Mouse (Mus musculus) bone marrow, adult 2 months (tissue): ENCODE results near the gene Sox6. TPM values are rescaled to one million over a fixed set of nuclear protein-coding genes. Genes with fewer than 3 reads are reported as not detected.

Experiments
- H3K27ac ChIP-seq: fragments of 200-500 bp; 2 replicates; pipeline ENCODE4 v1.5.1; 2012; ENCODE audit warnings: low read depth, mild to moderate bottlenecking, control low read depth, inconsistent platforms, low read length; ENCODE audit not compliant: control insufficient read depth, poor library complexity, insufficient read depth
- H3K4me1 ChIP-seq: fragments of 200-500 bp; 2 replicates; pipeline ENCODE4 v1.6.1; 2011; ENCODE audit warnings: low read length; ENCODE audit not compliant: control insufficient read depth, insufficient read depth
- H3K4me3 ChIP-seq: fragments of 200-500 bp; replicated peaks from 2 replicates; pipeline ENCODE3; 2011; ENCODE audit warnings: mild to moderate bottlenecking, low read depth, low read length, control low read depth; ENCODE audit not compliant: control insufficient read depth
- CTCF ChIP-seq: fragments of 200-500 bp; IDR thresholded peaks from 2 replicates; pipeline ENCODE4 v1.5.1; 2011; ENCODE audit warnings: low read length, control low read depth; ENCODE audit not compliant: control insufficient read depth, insufficient read depth
- POLR2A ChIP-seq: fragments of 200-500 bp; IDR thresholded peaks from 2 replicates; pipeline ENCODE4 v1.6.1; 2011; ENCODE audit warnings: low read depth, mild to moderate bottlenecking, control low read depth, low read length, borderline replicate concordance; ENCODE audit not compliant: control insufficient read depth
- WGBS: fragments of 180-500 bp; shearing (Covaris S2); methylation state at CpG from one replicate; pipeline ENCODE4 v1.1.7; 2018; 5-methylcytosine and 5-hydroxymethylcytosine counted together
- polyA plus RNA-seq: library from polyadenylated mRNA; stranded (reverse); fragments of >200 nt; gene quantifications from 2 replicates; pipeline ENCODE4 v1.2.4, GENCODE M21; 2011; ENCODE audit warnings: low replicate concordance; ENCODE audit not compliant: missing spikeins, insufficient read depth, insufficient read length

Sox6 gene
- polyA plus RNA-seq, 1 experiment: 33.0 TPM

GRCm38 (mm10) chr7:115844431-115844830 lies 194.2 kb downstream of the Sox6 start:
- WGBS: 51% methylated on average over 6 of the region's 6 CpGs
- Histone ChIP-seq H3K4me3 (peak overlapping the region; percentile 56), H3K4me1 (no peaks in the 10 kb centered on the region; the same call in 1 of the 2 replicates), H3K27ac (peak overlapping the region; percentile 77)
- TF ChIP-seq POLR2A: no peak
- no peak for TF ChIP-seq CTCF

DNA sequence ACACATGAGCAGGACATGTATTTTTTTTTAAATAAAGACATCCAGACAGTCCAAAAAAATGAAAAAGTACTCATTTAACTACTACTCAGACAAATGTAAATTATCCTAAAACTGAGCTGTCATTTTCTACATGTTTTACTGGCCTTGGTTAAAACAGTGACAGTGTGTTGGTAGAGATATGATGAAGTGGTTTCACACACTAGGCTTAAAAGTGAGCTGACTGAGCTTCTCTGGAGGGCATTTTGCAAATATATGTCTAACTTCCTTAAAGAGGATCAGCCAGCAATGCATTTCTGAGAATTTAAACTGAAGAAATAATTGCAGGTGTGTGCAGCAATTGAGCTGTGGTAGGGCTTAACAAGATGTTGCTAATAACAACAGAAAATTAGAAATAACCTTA lies 196.3 kb downstream of the Sox6 start:
- Histone ChIP-seq H3K27ac (no peak overlapping the region), H3K4me1 (no peaks in the 10 kb centered on the region; the same call in 1 of the 2 replicates), H3K4me3 (no peak overlapping the region)
- no peak for TF ChIP-seq CTCF
- TF ChIP-seq POLR2A: no peak

GRCm38 (mm10) chr7:115840613-115841012 lies 198.0 kb downstream of the Sox6 start:
- TF ChIP-seq CTCF: no peak
- no peak for TF ChIP-seq POLR2A
- Histone ChIP-seq H3K27ac (no peak overlapping the region), H3K4me1 (no peaks in the 10 kb centered on the region; the same call in 1 of the 2 replicates), H3K4me3 (no peak overlapping the region)
- WGBS: 62% methylated on average over 3 of the region's 3 CpGs

DNA sequence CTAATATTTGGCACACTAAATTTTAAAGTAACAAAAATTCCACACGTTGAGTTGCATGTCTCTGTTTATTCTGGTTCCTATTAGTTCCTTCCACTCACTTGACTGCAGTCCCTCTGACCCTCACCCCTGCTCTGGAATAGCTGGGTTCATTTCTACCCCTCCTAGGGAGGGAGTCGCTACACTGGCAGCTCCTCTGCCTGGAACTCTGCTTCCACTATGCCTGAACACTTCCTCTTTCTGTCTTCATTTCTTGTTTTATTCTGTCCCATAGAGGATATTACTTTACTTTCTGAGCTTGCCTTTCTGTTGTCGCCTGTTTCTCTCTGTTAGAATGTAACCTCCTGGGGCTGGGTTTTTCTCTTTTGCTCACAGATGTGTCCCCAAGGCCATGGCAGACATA lies 203.6 kb downstream of the Sox6 start:
- no peak overlapping the region for H3K27ac ChIP-seq
- no peak for TF ChIP-seq POLR2A
- TF ChIP-seq CTCF: no peak
- peaks cover 5% of the 10 kb centered on the region for H3K4me1 ChIP-seq
- 20% methylated on average over 3 of the region's 3 CpGs for WGBS
- no peak overlapping the region for H3K4me3 ChIP-seq

GRCm38 (mm10) chr7:115833701-115834100 lies 204.9 kb downstream of the Sox6 start:
- no peak overlapping the region for H3K4me3 ChIP-seq

DNA sequence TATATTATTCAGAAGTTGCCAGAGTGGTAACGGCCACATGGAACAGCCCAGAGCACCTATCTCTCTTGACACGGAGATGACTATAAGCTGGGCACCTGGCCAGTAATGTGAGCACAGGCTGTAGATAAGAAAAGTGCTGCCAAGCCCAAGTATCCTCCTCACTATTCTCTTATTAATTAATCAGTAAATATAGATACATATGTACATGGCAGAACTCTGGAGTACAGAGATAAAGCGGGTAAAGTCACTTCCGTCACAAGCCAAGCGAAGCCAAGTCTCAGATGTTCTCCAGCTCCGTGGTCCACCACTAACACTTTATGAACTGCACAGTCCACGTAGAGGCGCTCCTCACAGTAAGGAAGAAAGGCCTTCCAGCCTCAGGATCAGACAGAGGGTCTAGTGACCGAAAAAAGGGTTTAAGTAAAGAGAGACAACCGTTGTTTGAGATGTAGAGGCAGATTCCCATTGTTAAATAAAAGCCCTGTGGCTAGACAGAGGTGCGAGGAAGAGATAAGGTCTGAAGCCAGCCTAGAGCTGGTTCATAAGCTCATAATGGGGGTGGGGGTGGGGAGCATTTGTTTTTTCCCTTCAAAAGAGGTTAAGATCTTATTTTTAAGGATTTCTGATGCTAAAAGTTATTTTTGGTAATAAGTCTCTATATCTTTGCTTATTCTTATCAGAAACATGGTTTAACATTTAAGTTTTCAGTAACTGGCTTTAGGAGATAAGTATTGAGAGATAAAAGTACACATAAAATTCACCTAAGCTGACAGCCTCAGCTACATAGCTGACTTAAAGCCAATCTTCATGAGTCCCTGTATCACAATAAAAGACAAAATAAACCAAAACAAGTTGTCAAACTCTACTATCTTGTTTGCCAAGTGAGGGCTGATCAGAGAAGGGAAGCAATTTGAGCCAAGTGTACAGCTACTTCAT lies 207.4 kb downstream of the Sox6 start:
- Histone ChIP-seq H3K4me1 (peaks cover 10% of the 10 kb centered on the region), H3K4me3 (no peak overlapping the region), H3K27ac (peak overlapping the region; percentile 60; the same call in 1 of the 2 replicates)
- TF ChIP-seq POLR2A (no peak), CTCF (no peak)
- 52% methylated on average over 11 of the region's 11 CpGs for WGBS

More at GRCm38 (mm10) chr7:115833701-115834100, 204.9 kb downstream of the Sox6 start:
- TF ChIP-seq POLR2A (no peak), CTCF (no peak)
- Histone ChIP-seq H3K27ac (no peak overlapping the region), H3K4me1 (peaks cover 5% of the 10 kb centered on the region)
- WGBS: 90% methylated on average over 3 of the region's 3 CpGs

- TF ChIP-seq CTCF (no peak), POLR2A (no peak)
- Histone ChIP-seq H3K4me3 (peak overlapping the region; percentile 1), H3K4me1 (peaks cover 10% of the 10 kb centered on the region), H3K27ac (peak overlapping the region; percentile 47; the same call in 1 of the 2 replicates)
- WGBS: 79% methylated on average over 10 of the region's 10 CpGs
These were observed 208.2 kb downstream of the Sox6 start for GRCm38 (mm10) chr7:115830366-115830765.

DNA sequence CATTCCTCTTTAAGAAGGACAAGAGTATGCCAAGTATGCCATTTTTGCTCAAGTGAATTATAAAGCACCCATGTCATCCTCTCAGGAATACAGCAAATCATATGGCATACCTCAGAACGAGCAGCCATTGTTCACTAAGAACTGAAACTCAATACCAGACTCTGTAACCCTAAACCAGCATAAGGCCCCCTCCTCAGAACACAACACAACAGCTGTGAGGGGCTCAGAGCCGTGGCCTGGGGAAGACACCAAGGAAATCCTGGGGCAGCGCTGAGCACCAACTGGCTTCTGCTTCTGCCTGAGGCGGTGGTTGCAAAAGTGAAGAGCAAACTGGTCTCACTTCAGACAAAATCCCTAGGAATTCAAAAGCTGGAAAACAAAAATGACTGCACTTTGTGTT lies 208.8 kb downstream of the Sox6 start:
- H3K27ac ChIP-seq: no peak overlapping the region
- TF ChIP-seq POLR2A (no peak), CTCF (no peak)
- no peak overlapping the region for H3K4me3 ChIP-seq
- peaks cover 10% of the 10 kb centered on the region for H3K4me1 ChIP-seq
- 68% methylated on average over 4 of the region's 4 CpGs for WGBS
